Mouse (Mus musculus): ENCODE data around the gene Spin4.
A peak's percentile ranks its signal among the peaks of the same experiment; 100 is the strongest.

Spin4 gene

DNA sequence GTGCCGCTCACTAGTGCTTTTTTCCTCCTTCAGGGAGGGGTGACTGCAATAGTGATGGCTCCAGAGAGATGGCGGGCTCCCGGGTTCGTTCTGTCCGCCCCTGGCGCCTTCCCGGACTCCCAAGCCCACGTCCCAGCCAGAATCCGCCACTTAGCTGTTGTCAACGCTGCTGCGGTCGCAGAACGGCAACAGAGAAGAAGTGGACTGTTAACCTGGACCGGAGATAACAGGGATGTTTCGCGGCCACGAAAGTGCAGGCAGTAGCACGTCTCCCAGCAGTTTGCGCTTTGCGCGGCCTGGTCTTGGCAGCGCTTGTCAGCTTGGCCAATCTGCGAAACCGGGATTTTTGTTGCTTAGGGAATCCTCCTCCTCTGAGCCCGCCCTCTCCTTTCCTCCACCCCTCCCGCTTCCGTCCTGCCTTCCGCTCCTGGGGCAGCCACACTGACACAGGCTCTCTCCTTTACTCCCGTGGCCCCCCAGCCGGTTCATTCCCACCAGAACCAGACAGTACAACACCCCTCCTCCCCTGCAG is at the start of gene Spin4:
Spin4 (minus strand) TSS at position 322 of the 532 bp plus-strand sequence.
- DNase-seq (ENCODE audit: low read depth, low spot score): peak; percentile 60

- DNase-seq (ENCODE audit: low read depth, low spot score): no peak
Measured at GRCm38 (mm10) chrX:95027907-95028306, 1.4 kb upstream of the Spin4 start.

GRCm38 (mm10) chrX:95025779-95026360 is 612 bp downstream of the Spin4 start:
- no peak for DNase-seq (ENCODE audit: low read depth, low spot score)

DNA sequence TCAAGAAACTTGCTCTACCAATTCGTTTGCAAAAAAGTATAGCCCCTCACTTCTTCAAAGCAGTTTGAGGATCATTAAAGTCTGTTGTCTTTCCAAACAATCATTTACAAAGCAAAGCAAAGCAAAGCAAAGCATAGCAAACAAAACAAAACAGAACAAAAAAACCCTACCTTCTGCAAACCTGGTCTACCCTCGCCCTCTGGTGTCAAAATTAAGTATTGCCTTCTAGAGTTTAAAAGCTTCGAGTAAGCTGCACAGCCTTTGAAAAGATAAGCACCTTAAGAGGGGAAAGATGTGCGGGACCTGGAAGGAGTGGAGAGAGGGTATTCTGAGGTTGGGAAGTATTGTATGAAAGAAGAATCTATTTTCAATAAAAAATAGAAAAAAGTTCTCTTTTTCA is 14.4 kb downstream of the Spin4 start:
- no peak for DNase-seq (ENCODE audit: low read depth, low spot score)

- no peak for DNase-seq (ENCODE audit: low read depth, low spot score)
Measured at GRCm38 (mm10) chrX:94998845-94999244, 27.6 kb downstream of the Spin4 start.

- DNase-seq (ENCODE audit: low read depth, low spot score): no peak
Measured at GRCm38 (mm10) chrX:94994113-94994512, 32.4 kb downstream of the Spin4 start.

- DNase-seq (ENCODE audit: low read depth, low spot score): no peak
Measured at GRCm38 (mm10) chrX:94990903-94991302, 35.6 kb downstream of the Spin4 start.

DNA sequence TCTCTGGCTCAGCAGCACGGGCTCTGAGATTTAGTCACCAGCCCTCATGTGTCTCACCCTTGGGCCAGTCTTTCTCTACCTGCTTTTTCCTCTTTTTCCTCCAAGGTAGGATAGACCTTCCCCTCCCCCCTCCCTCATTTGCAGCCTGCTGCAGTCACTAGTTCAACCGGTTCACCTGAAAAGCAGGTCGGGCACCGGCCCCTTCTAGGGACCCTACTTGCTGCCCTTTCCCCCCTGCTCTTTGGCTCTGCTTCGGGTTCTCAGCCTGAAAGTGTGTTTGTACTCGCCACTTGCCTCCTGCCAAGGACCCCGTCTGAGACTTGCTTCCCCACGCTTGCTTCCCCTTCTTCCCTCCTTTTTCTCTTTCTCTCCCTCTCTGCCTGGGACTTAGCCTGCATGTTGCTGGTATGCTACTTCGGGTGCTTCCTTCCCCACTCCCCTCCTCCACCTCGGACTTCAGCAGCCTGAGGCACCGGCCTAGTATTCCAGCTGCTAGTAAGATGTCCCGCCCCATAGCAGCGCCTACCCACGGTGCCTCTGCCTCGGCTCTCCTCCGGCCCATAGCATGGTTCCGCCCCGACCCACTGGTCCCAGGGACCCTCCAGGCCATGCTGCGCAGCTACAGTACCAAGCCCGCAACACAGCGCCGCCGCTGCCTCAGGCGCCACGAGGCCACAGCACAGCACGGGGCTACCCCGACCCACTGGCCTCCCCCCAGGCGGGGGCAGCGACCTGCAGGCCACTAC is 36.2 kb downstream of the Spin4 start:
- DNase-seq (ENCODE audit: low read depth, low spot score): no peak

Measured in telencephalon, adult 2 months (tissue).